Mouse (Mus musculus) kidney, adult 2 months (tissue): Measurements from ENCODE around the gene Catsper3. TPM values are rescaled to one million over a fixed set of nuclear protein-coding genes. Genes with fewer than 3 reads are reported as not detected.
A peak's percentile ranks its signal among the peaks of the same experiment; 100 is the strongest.

Experiments used
- DNase-seq: peaks from one replicate; pipeline ENCODE4 v3.0.0; 2021
- H3K27ac ChIP-seq: fragments of 200-500 bp; 2 replicates; pipeline ENCODE4 v1.5.1; 2012; ENCODE audit warnings: low read depth, low read length, control low read depth, inconsistent platforms; ENCODE audit not compliant: insufficient read depth
- H3K27me3 ChIP-seq: fragments of 200-500 bp; replicated peaks from 2 replicates; pipeline ENCODE4 v1.6.1; 2012; ENCODE audit warnings: mild to moderate bottlenecking, moderate library complexity, low read length, inconsistent platforms; ENCODE audit not compliant: control insufficient read depth, insufficient read depth
- H3K36me3 ChIP-seq: fragments of 200-500 bp; 2 replicates; pipeline ENCODE4 v1.6.1; 2012; ENCODE audit warnings: mild to moderate bottlenecking, moderate library complexity, low read length, inconsistent platforms; ENCODE audit not compliant: control insufficient read depth, insufficient read depth
- H3K4me1 ChIP-seq: fragments of 200-500 bp; 2 replicates; pipeline ENCODE4 v1.6.1; 2011; ENCODE audit warnings: low read length; ENCODE audit not compliant: control insufficient read depth, insufficient read depth
- H3K4me3 ChIP-seq: fragments of 200-500 bp; 2 replicates; pipeline ENCODE4 v1.5.1; 2011; ENCODE audit warnings: mild to moderate bottlenecking, low read depth, low read length, control low read depth; ENCODE audit not compliant: insufficient read depth
- CTCF ChIP-seq: fragments of 200-500 bp; conservative IDR thresholded peaks from 2 replicates; pipeline ENCODE4 v1.5.1; 2011; ENCODE audit warnings: low read depth, mild to moderate bottlenecking, control low read depth, low read length, moderate library complexity, mixed read lengths; ENCODE audit not compliant: insufficient read depth, insufficient read length
- POLR2A ChIP-seq: fragments of 200-500 bp; IDR thresholded peaks from one replicate; pipeline ENCODE4 v1.6.1; 2011; ENCODE audit warnings: low read depth, low read length, control low read depth
- WGBS: fragments of 180-500 bp; shearing (Covaris S2); methylation state at CpG from one replicate; pipeline ENCODE4 v1.1.7; 2018; 5-methylcytosine and 5-hydroxymethylcytosine counted together
- polyA plus RNA-seq: library from polyadenylated mRNA; depleted of rRNA; stranded (reverse); fragments of >200 nt; gene quantifications from 2 replicates; pipeline ENCODE4 v1.2.3, GENCODE M21; 2012

Gene Catsper3
- polyA plus RNA-seq, 1 experiment: 0.30 TPM

- H3K27ac ChIP-seq: no peak overlapping the region
- no peak for TF ChIP-seq CTCF
- TF ChIP-seq POLR2A: no peak
- H3K4me1 ChIP-seq: no peaks in the 10 kb centered on the region
- no peak overlapping the region for H3K4me3 ChIP-seq
- H3K36me3 ChIP-seq: no peaks in the 10 kb centered on the region
- 3% methylated on average over 32 of the region's 32 CpGs for WGBS
- DNase-seq: no peak
- peaks cover 12% of the 10 kb centered on the region; the same call in 1 of the 2 replicates for H3K27me3 ChIP-seq
These were observed 52.7 kb downstream of the Catsper3 start for GRCm38 (mm10) chr13:55836786-55837780.

GRCm38 (mm10) chr13:55840223-55840622 lies 55.9 kb downstream of the Catsper3 start:
- no peak for DNase-seq
- WGBS: 39% methylated on average over 14 of the region's 14 CpGs

GRCm38 (mm10) chr13:55843700-55844099 lies 59.3 kb downstream of the Catsper3 start:
- Histone ChIP-seq H3K27ac (no peak overlapping the region), H3K4me1 (no peaks in the 10 kb centered on the region), H3K27me3 (no peaks in the 10 kb centered on the region), H3K4me3 (no peak overlapping the region), H3K36me3 (no peaks in the 10 kb centered on the region)
- TF ChIP-seq CTCF: peak; percentile 37; the same call in 1 of the 2 replicates
- no peak for TF ChIP-seq POLR2A
- 100% methylated on average over 1 of the region's 1 CpGs for WGBS
- no peak for DNase-seq

More at GRCm38 (mm10) chr13:55840223-55840622, 55.9 kb downstream of the Catsper3 start:
- no peaks in the 10 kb centered on the region for H3K36me3 ChIP-seq
- TF ChIP-seq CTCF: no peak
- TF ChIP-seq POLR2A: no peak
- no peak overlapping the region for H3K27ac ChIP-seq
- H3K4me3 ChIP-seq: no peak overlapping the region
- no peaks in the 10 kb centered on the region for H3K4me1 ChIP-seq
- H3K27me3 ChIP-seq: peaks cover 10% of the 10 kb centered on the region; the same call in 1 of the 2 replicates

- peak; percentile 7 for DNase-seq
- Histone ChIP-seq H3K4me3 (no peak overlapping the region), H3K36me3 (no peaks in the 10 kb centered on the region)
These were observed 63.4 kb downstream of the Catsper3 start for GRCm38 (mm10) chr13:55847805-55848204.

GRCm38 (mm10) chr13:55848604-55849190 lies 64.3 kb downstream of the Catsper3 start:
- H3K27ac ChIP-seq: no peak overlapping the region
- no peak for TF ChIP-seq CTCF
- TF ChIP-seq POLR2A: no peak

More at GRCm38 (mm10) chr13:55847805-55848204, 63.4 kb downstream of the Catsper3 start:
- H3K27ac ChIP-seq: no peak overlapping the region
- H3K4me1 ChIP-seq: no peaks in the 10 kb centered on the region
- TF ChIP-seq POLR2A: no peak
- TF ChIP-seq CTCF: no peak
- H3K27me3 ChIP-seq: no peaks in the 10 kb centered on the region
- WGBS: 17% methylated on average over 10 of the region's 10 CpGs

GRCm38 (mm10) chr13:55850726-55851125 lies 66.4 kb downstream of the Catsper3 start:
- Histone ChIP-seq H3K4me3 (no peak overlapping the region), H3K4me1 (no peaks in the 10 kb centered on the region), H3K27me3 (no peaks in the 10 kb centered on the region), H3K27ac (no peak overlapping the region), H3K36me3 (no peaks in the 10 kb centered on the region)
- WGBS: 69% methylated on average over 5 of the region's 5 CpGs
- no peak for DNase-seq
- TF ChIP-seq POLR2A (no peak), CTCF (no peak)

More at GRCm38 (mm10) chr13:55848604-55849190, 64.3 kb downstream of the Catsper3 start:
- no peak for DNase-seq
- 31% methylated on average over 13 of the region's 13 CpGs for WGBS
- Histone ChIP-seq H3K27me3 (no peaks in the 10 kb centered on the region), H3K36me3 (no peaks in the 10 kb centered on the region), H3K4me1 (no peaks in the 10 kb centered on the region), H3K4me3 (no peak overlapping the region)

GRCm38 (mm10) chr13:55852205-55852604 lies 67.8 kb downstream of the Catsper3 start:
- Histone ChIP-seq H3K4me1 (no peaks in the 10 kb centered on the region), H3K4me3 (no peak overlapping the region), H3K27me3 (no peaks in the 10 kb centered on the region), H3K36me3 (no peaks in the 10 kb centered on the region), H3K27ac (no peak overlapping the region)
- TF ChIP-seq CTCF: no peak
- no peak for TF ChIP-seq POLR2A
- WGBS: 80% methylated on average over 3 of the region's 3 CpGs
- no peak for DNase-seq
